Mouse (Mus musculus) intestine, postnatal 0 days (tissue): ENCODE data around the gene Trip11. TPM values are rescaled to one million over a fixed set of nuclear protein-coding genes. Genes with fewer than 3 reads are reported as not detected.

ENCODE experiments used
- ATAC-seq: fragments of 200-750 bp; cut with Nextera tagmentation; 2 replicates; pipeline ENCODE4 v1.8.0; 2017; ENCODE audit warnings: mild to moderate bottlenecking, moderate TSS enrichment, moderate library complexity
- H3K27ac ChIP-seq: fragments of 300-500 bp; sonication (generic); 2 replicates; pipeline ENCODE4 v1.5.1; 2014; ENCODE audit warnings: mild to moderate bottlenecking, low read depth, low read length, moderate library complexity
- H3K27me3 ChIP-seq: fragments of 300-500 bp; sonication (generic); replicated peaks from 2 replicates; pipeline ENCODE4 v1.6.1; 2014; ENCODE audit warnings: low read length, mixed read lengths; ENCODE audit not compliant: control insufficient read depth, insufficient read depth
- H3K36me3 ChIP-seq: fragments of 300-500 bp; sonication (generic); 2 replicates; pipeline ENCODE4 v1.6.1; 2014; ENCODE audit warnings: mild to moderate bottlenecking, moderate library complexity; ENCODE audit not compliant: control insufficient read depth, insufficient read depth
- H3K4me1 ChIP-seq: fragments of 300-500 bp; sonication (generic); replicated peaks from 2 replicates; pipeline ENCODE4 v1.6.1; 2014; ENCODE audit warnings: antibody characterized with exemption, low read length, mixed read lengths; ENCODE audit not compliant: control insufficient read depth, insufficient read depth
- H3K4me2 ChIP-seq: fragments of 300-500 bp; sonication (generic); replicated peaks from 2 replicates; pipeline ENCODE4 v1.6.1; 2014; ENCODE audit warnings: low read depth, mild to moderate bottlenecking, moderate library complexity
- H3K4me3 ChIP-seq: fragments of 300-500 bp; sonication (generic); 2 replicates; pipeline ENCODE4 v1.5.1; 2014; ENCODE audit warnings: low read depth, low read length
- H3K9ac ChIP-seq: fragments of 300-500 bp; sonication (generic); 2 replicates; pipeline ENCODE4 v1.6.1; 2014; ENCODE audit warnings: mild to moderate bottlenecking, low read depth, low read length
- H3K9me3 ChIP-seq: fragments of 300-500 bp; sonication (generic); 2 replicates; pipeline ENCODE4 v1.6.1; 2016; ENCODE audit warnings: mixed run types; ENCODE audit not compliant: control insufficient read depth
- CTCF ChIP-seq: sonication (generic); IDR thresholded peaks from 2 replicates; pipeline ENCODE4 v1.5.1; 2016; ENCODE audit warnings: low read depth, mild to moderate bottlenecking, control low read depth, antibody characterized with exemption, moderate library complexity
- WGBS: fragments of 180-500 bp; shearing (Covaris S2); extraction: QIAGEN DNeasy Blood & Tissue Kit; methylation state at CpG from one replicate; pipeline ENCODE4 v1.1.7; 2014; 5-methylcytosine and 5-hydroxymethylcytosine counted together
- polyA plus RNA-seq: library from polyadenylated mRNA; unstranded; fragments of >200 nt; fragmentation: Nextera tagmentation; extraction: Ambion mirVana; gene quantifications from 2 replicates; pipeline ENCODE4 v1.2.1, GENCODE M21; 2015

Trip11 gene
- polyA plus RNA-seq, 1 experiment from 2014 or later = 42.9 TPM

GRCm38 (mm10) chr12:101798189-101798922 is 114.7 kb downstream of the Trip11 start:
- H3K27ac ChIP-seq = no peak overlapping the region
- H3K4me2 ChIP-seq = no peak overlapping the region
- H3K27me3 ChIP-seq = no peaks in the 10 kb centered on the region
- H3K9ac ChIP-seq = no peak overlapping the region
- WGBS = 63% methylated on average over 7 of the region's 7 CpGs
- H3K9me3 ChIP-seq = no peaks in the 10 kb centered on the region
- H3K4me3 ChIP-seq = no peak overlapping the region
- no peaks in the 10 kb centered on the region for H3K4me1 ChIP-seq
- no peaks in the 10 kb centered on the region for H3K36me3 ChIP-seq
- ATAC-seq = no peak
- no peak for TF ChIP-seq CTCF

DNA sequence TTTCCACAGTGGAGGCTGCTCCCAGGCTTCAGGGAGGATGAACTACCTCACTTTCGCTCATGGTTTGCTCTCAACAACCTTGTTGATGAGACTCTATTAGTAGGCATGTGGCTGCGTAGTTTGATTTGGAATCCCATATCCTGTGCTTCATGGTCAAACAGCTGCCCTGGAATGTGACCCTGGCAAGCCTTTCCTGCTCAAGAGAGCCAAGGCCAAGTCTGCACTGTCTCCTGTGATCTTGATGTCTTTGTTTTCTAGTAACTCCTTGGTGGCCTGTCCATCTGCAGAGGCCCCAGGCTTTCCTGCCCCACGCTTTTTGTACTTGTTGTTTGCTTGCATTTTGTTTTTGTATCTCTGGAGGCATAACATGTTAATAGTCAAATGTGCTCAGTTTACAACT is 118.6 kb downstream of the Trip11 start:
- H3K27ac ChIP-seq = no peak overlapping the region
- no peaks in the 10 kb centered on the region for H3K36me3 ChIP-seq
- H3K4me2 ChIP-seq = no peak overlapping the region
- H3K27me3 ChIP-seq = no peaks in the 10 kb centered on the region
- TF ChIP-seq CTCF = no peak
- no peak overlapping the region for H3K9ac ChIP-seq
- H3K4me1 ChIP-seq = no peaks in the 10 kb centered on the region
- 78% methylated on average over 3 of the region's 3 CpGs for WGBS
- no peak overlapping the region for H3K4me3 ChIP-seq
- H3K9me3 ChIP-seq = no peaks in the 10 kb centered on the region
- no peak for ATAC-seq

DNA sequence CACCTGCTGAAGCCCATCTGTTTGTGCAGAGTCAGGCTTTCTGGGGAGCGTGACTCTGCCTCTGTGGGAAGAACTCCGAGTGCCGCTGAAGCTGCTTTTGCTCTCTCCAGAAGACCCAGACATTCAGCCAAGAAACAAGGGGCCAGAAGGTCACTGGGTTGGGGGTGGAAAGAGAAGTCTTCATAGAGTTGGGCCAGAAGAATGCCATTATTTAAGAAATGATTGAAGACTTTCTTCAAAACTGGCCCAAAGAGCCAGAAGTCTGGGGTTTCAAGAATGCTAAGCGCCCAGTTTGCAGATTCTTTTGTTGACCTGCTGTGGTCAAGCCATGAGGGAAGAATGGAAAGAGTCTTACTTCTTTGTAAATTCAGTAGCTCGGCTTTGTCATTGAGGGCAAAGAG is 119.8 kb downstream of the Trip11 start:
- no peak for TF ChIP-seq CTCF
- Histone ChIP-seq H3K27ac (no peak overlapping the region), H3K9me3 (no peaks in the 10 kb centered on the region), H3K9ac (no peak overlapping the region), H3K36me3 (no peaks in the 10 kb centered on the region), H3K27me3 (no peaks in the 10 kb centered on the region), H3K4me2 (no peak overlapping the region), H3K4me3 (no peak overlapping the region), H3K4me1 (no peaks in the 10 kb centered on the region)
- 83% methylated on average over 5 of the region's 5 CpGs for WGBS
- no peak for ATAC-seq

DNA sequence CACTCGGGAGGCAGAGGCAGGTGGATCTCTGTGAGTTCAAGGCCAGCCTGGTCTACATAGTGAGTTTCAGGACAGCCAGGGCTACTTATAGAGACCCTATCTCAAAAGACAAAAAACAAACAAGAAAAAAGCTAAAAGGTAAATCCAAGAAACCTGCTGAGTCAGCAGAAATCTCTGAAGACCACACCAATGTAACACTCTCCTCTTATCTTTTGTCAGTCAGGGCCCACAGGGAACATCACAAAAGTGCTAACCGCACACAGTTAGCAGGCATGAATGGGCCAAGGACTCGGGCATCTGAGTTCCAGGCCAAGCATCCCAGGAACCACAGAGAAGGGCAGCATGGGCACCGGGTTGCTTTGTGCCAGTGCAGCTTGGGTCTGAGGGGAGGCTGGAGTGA is 120.4 kb downstream of the Trip11 start:
- ATAC-seq = no peak
- no peaks in the 10 kb centered on the region for H3K9me3 ChIP-seq
- no peak overlapping the region for H3K9ac ChIP-seq
- no peaks in the 10 kb centered on the region for H3K36me3 ChIP-seq
- no peak for TF ChIP-seq CTCF
- no peak overlapping the region for H3K27ac ChIP-seq
- no peaks in the 10 kb centered on the region for H3K4me1 ChIP-seq
- WGBS = 89% methylated on average over 4 of the region's 4 CpGs
- H3K27me3 ChIP-seq = no peaks in the 10 kb centered on the region
- no peak overlapping the region for H3K4me2 ChIP-seq
- no peak overlapping the region for H3K4me3 ChIP-seq

- Histone ChIP-seq H3K27me3 (no peaks in the 10 kb centered on the region), H3K36me3 (no peaks in the 10 kb centered on the region), H3K4me2 (no peak overlapping the region), H3K9me3 (no peaks in the 10 kb centered on the region), H3K4me3 (no peak overlapping the region), H3K9ac (no peak overlapping the region), H3K27ac (no peak overlapping the region), H3K4me1 (no peaks in the 10 kb centered on the region)
- WGBS = 76% methylated on average over 3 of the region's 3 CpGs
- ATAC-seq = no peak
- TF ChIP-seq CTCF = no peak
These were observed 123.3 kb downstream of the Trip11 start for GRCm38 (mm10) chr12:101789767-101790166.

- H3K4me3 ChIP-seq = no peak overlapping the region
- no peak overlapping the region for H3K4me2 ChIP-seq
- TF ChIP-seq CTCF = no peak
- no peaks in the 10 kb centered on the region for H3K27me3 ChIP-seq
- H3K36me3 ChIP-seq = no peaks in the 10 kb centered on the region
- H3K9ac ChIP-seq = no peak overlapping the region
- no peaks in the 10 kb centered on the region for H3K9me3 ChIP-seq
- no peak for ATAC-seq
- H3K4me1 ChIP-seq = no peaks in the 10 kb centered on the region
- H3K27ac ChIP-seq = no peak overlapping the region
- 81% methylated on average over 3 of the region's 3 CpGs for WGBS
These were observed 123.8 kb downstream of the Trip11 start for GRCm38 (mm10) chr12:101789250-101789649.

Other genes starting within 250 kb of the Trip11 start
- 6.3 and 7.4 TPM in 2 replicates for gene Tc2n, start 194.7 kb downstream of the Trip11 start, polyA plus RNA-seq
- gene Fbln5, start 94.2 kb downstream of the Trip11 start, polyA plus RNA-seq = 38.1 and 39.0 TPM in 2 replicates
- 11.7 and 12.9 TPM in 2 replicates for gene Atxn3, start 45.0 kb upstream of the Trip11 start, polyA plus RNA-seq
- 12.4 and 12.7 TPM in 2 replicates for gene Cpsf2, start 62.7 kb upstream of the Trip11 start, polyA plus RNA-seq
- 0.17 and 0.29 TPM in 2 replicates for gene Slc24a4, start 215.5 kb upstream of the Trip11 start, polyA plus RNA-seq